Mouse (Mus musculus): ENCODE results near the gene Hs1bp3. TPM values are rescaled to one million over a fixed set of nuclear protein-coding genes. Genes with fewer than 3 reads are reported as not detected.
A peak's percentile ranks its signal among the peaks of the same experiment; 100 is the strongest.

The Hs1bp3 gene
- polyA plus RNA-seq, 1 experiment from 2014 or later, result 9.6 TPM

DNA sequence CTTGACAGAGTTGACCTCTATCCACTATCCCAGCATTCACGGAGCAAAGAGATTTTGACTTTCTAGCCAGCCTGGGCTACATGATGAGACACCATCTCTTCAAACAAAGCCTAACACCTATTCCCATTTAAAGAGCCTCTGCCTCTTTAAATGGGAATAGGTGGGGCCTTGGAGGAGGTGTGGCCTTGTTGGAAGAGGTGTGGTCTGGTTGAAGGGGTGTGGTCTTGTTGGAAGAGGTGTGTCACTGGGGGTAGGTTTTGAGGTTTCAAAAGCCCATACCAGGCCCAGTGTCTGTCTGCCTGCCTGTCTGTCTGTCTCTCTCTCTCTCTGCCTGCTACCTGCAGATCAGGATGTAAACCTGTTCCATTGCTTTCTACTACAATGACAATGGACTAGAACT is 6.3 kb upstream of the Hs1bp3 start:
- ATAC-seq (replicated peaks; ENCODE audit: insufficient number of reproducible peaks, low FRiP score, low TSS enrichment, low read depth), result no peak
- peaks cover 35% of the 10 kb centered on the region for H3K27me3 ChIP-seq (ENCODE audit: control insufficient read depth, insufficient read depth, low read length)

DNA sequence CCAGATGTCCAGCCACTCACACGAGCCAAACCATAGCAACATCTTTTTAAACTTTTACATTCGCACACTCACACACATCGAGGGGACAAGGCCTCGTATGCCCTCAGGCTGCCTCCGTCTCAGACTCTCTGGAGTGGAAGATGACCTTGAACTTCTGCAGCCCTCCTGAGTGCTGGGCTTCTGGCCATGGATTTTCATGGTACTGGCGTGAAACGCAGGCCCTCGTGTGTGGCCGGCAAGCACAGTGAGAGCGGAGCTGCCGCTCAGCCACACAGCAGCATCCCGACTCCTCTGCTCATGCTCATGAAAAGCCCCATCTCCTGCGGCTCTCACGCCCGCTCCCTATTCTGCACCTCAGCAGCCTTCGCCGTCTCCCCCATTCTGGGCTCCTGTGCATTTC is 2.2 kb upstream of the Hs1bp3 start:
- H3K4me3 ChIP-seq (ENCODE audit: low read depth, low read length), result no peak overlapping the region
- H3K27me3 ChIP-seq (ENCODE audit: control insufficient read depth, insufficient read depth, low read length), result peaks cover 3% of the 10 kb centered on the region; the same call in 1 of the 2 replicates
- 48% methylated on average over 17 of the region's 17 CpGs for WGBS
- no peaks in the 10 kb centered on the region for H3K36me3 ChIP-seq (replicated peaks; ENCODE audit: control insufficient read depth, insufficient read depth, low read depth, low read length)
- peaks cover 4% of the 10 kb centered on the region; the same call in 1 of the 2 replicates for H3K4me1 ChIP-seq (ENCODE audit: control insufficient read depth, insufficient read depth, low read length)
- no peak overlapping the region for H3K27ac ChIP-seq (replicated peaks; ENCODE audit: low read depth, low read length)
- no peak overlapping the region for H3K9ac ChIP-seq (replicated peaks; ENCODE audit: low read length)
- H3K4me2 ChIP-seq (ENCODE audit: low read depth, low read length), result no peak overlapping the region
- ATAC-seq (replicated peaks; ENCODE audit: insufficient number of reproducible peaks, low FRiP score, low TSS enrichment, low read depth), result no peak
- H3K9me3 ChIP-seq (replicated peaks; ENCODE audit: control insufficient read depth, low read length), result no peaks in the 10 kb centered on the region
- DNase-seq (ENCODE audit: low spot score), result no peak

More for the DNA sequence above, 6.3 kb upstream of the Hs1bp3 start:
- no peaks in the 10 kb centered on the region for H3K36me3 ChIP-seq (replicated peaks; ENCODE audit: control insufficient read depth, insufficient read depth, low read depth, low read length)
- no peak overlapping the region for H3K27ac ChIP-seq (replicated peaks; ENCODE audit: low read depth, low read length)
- H3K9ac ChIP-seq (replicated peaks; ENCODE audit: low read length), result no peak overlapping the region
- DNase-seq (ENCODE audit: low spot score), result no peak
- H3K4me2 ChIP-seq (ENCODE audit: low read depth, low read length), result no peak overlapping the region
- peaks cover 4% of the 10 kb centered on the region; the same call in 1 of the 2 replicates for H3K4me1 ChIP-seq (ENCODE audit: control insufficient read depth, insufficient read depth, low read length)
- no peaks in the 10 kb centered on the region for H3K9me3 ChIP-seq (replicated peaks; ENCODE audit: control insufficient read depth, low read length)
- no peak overlapping the region for H3K4me3 ChIP-seq (ENCODE audit: low read depth, low read length)
- 71% methylated on average over 1 of the region's 1 CpGs for WGBS

DNA sequence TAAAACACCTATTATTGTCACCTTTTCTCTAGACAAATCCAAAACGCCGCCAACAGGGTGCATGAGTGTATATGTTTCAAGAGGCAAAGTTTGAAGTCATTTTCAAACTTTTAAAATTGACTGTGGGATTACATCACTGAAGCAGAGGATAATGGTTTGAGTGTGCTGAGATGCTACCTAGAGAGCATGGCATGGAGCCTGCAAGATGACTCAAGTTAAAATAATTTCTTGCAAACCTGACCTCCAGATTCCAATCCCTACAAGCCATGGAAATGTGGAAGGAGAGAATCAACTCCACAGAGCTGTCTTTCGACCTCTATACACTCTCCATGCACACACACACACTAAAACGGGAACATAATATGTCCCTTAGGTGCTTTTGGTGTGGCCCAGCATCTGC is 966 bp upstream of the Hs1bp3 start:
- ATAC-seq (replicated peaks; ENCODE audit: insufficient number of reproducible peaks, low FRiP score, low TSS enrichment, low read depth), result no peak
- DNase-seq (ENCODE audit: low spot score), result no peak
- WGBS, result 85% methylated on average over 4 of the region's 4 CpGs
- peaks cover 4% of the 10 kb centered on the region; the same call in 1 of the 2 replicates for H3K4me1 ChIP-seq (ENCODE audit: control insufficient read depth, insufficient read depth, low read length)
- no peak overlapping the region for H3K4me2 ChIP-seq (ENCODE audit: low read depth, low read length)
- H3K9me3 ChIP-seq (replicated peaks; ENCODE audit: control insufficient read depth, low read length), result no peaks in the 10 kb centered on the region
- H3K27ac ChIP-seq (replicated peaks; ENCODE audit: low read depth, low read length), result no peak overlapping the region
- no peaks in the 10 kb centered on the region for H3K36me3 ChIP-seq (replicated peaks; ENCODE audit: control insufficient read depth, insufficient read depth, low read depth, low read length)
- H3K27me3 ChIP-seq (ENCODE audit: control insufficient read depth, insufficient read depth, low read length), result no peaks in the 10 kb centered on the region; the same call in 1 of the 2 replicates
- H3K4me3 ChIP-seq (ENCODE audit: low read depth, low read length), result no peak overlapping the region
- H3K9ac ChIP-seq (replicated peaks; ENCODE audit: low read length), result no peak overlapping the region

DNA sequence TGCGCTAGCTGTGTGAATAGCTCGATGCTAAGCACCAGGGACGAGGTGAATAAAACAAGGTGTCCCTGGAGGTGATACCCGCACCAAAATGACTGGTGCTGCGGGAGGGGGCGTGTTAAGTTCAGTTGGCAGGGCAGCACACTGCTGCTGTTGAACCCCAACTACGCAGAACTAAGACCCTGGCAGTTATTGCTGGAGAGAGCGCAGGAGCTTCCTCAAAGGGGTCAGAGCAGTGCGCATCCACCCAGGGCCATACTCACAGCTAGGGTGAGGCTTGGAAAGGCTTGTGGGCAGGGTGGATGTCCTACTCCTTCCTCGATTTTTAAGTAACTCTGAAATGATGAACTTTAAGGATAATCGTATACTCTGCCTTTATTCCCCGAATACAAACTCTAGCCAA is 541 bp downstream of the Hs1bp3 start:
- Histone ChIP-seq H3K4me3 (ENCODE audit: low read depth, low read length) (peak overlapping the region; percentile 62), H3K27me3 (ENCODE audit: control insufficient read depth, insufficient read depth, low read length) (no peaks in the 10 kb centered on the region; the same call in 1 of the 2 replicates)

DNA sequence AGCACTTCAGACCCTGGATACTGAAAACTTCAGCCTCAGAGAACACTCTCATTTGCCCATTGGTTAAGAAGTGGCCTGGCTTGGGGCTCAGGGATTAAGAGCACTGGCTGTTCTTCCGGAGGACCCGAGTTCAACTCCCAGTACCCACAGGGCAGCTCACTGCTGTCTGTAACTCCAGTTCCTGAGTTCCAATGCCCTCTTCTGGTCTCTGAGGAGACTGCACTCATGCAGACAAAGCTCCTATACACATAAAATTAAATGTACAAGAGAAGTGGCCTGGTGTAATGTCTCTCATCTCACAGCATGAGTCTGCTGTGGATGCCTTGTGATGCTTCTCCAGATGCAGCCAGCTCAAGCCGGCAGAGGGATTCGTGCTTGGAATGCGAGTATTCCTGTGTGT is 3.3 kb downstream of the Hs1bp3 start:
- DNase-seq (ENCODE audit: low spot score) (no peak), ATAC-seq (replicated peaks; ENCODE audit: insufficient number of reproducible peaks, low FRiP score, low TSS enrichment, low read depth) (no peak)
- Histone ChIP-seq H3K9me3 (replicated peaks; ENCODE audit: control insufficient read depth, low read length) (no peaks in the 10 kb centered on the region), H3K27me3 (ENCODE audit: control insufficient read depth, insufficient read depth, low read length) (no peaks in the 10 kb centered on the region), H3K27ac (replicated peaks; ENCODE audit: low read depth, low read length) (no peak overlapping the region), H3K36me3 (replicated peaks; ENCODE audit: control insufficient read depth, insufficient read depth, low read depth, low read length) (no peaks in the 10 kb centered on the region), H3K4me1 (ENCODE audit: control insufficient read depth, insufficient read depth, low read length) (no peaks in the 10 kb centered on the region), H3K4me2 (ENCODE audit: low read depth, low read length) (no peak overlapping the region), H3K9ac (replicated peaks; ENCODE audit: low read length) (no peak overlapping the region), H3K4me3 (ENCODE audit: low read depth, low read length) (no peak overlapping the region)
- 86% methylated on average over 5 of the region's 5 CpGs for WGBS

More for the DNA sequence above, 541 bp downstream of the Hs1bp3 start:
- DNase-seq (ENCODE audit: low spot score), result no peak
- no peaks in the 10 kb centered on the region for H3K36me3 ChIP-seq (replicated peaks; ENCODE audit: control insufficient read depth, insufficient read depth, low read depth, low read length)
- peak; percentile 1; the same call in 1 of the 2 replicates for ATAC-seq (replicated peaks; ENCODE audit: insufficient number of reproducible peaks, low FRiP score, low TSS enrichment, low read depth)
- peaks cover 4% of the 10 kb centered on the region; the same call in 1 of the 2 replicates for H3K4me1 ChIP-seq (ENCODE audit: control insufficient read depth, insufficient read depth, low read length)
- 21% methylated on average over 12 of the region's 12 CpGs for WGBS
- no peak overlapping the region for H3K27ac ChIP-seq (replicated peaks; ENCODE audit: low read depth, low read length)
- no peaks in the 10 kb centered on the region for H3K9me3 ChIP-seq (replicated peaks; ENCODE audit: control insufficient read depth, low read length)
- peak overlapping the region; percentile 77 for H3K4me2 ChIP-seq (ENCODE audit: low read depth, low read length)
- peak overlapping the region; percentile 73 for H3K9ac ChIP-seq (replicated peaks; ENCODE audit: low read length)

DNA sequence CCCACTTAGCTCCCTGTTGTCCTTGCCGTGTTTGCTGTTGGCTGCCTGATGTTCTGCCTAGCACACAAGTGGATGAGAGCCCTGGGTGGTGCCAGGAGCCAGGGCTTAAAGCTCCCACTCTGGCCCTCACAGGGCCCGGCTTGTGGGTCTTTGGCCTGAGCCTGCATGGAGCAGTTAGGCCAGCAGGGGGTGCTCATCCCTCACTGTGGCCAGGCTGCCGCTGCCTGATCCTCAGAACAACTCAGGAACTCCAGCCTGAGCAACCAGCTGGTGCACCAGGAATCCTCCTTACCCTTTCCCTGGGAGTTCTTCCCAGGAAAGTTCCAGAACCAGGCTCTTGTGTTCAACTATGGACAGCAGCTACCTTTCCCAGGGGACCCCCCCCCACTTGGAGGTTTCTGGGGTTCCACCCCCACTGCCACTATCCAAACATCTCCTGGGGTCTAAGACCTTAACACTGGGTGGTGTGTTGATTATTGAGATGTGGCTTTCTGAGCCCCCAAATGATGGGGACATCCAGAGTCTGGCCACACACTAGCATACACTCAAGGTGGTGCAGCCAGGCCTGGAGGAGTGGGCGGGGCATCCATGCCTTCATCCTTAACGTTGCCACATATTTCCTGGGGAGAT is 7.0 kb downstream of the Hs1bp3 start:
- no peak overlapping the region for H3K27ac ChIP-seq (replicated peaks; ENCODE audit: low read depth, low read length)
- no peaks in the 10 kb centered on the region for H3K36me3 ChIP-seq (replicated peaks; ENCODE audit: control insufficient read depth, insufficient read depth, low read depth, low read length)
- no peak overlapping the region for H3K4me3 ChIP-seq (ENCODE audit: low read depth, low read length)
- DNase-seq (ENCODE audit: low spot score) (peak; percentile 81), ATAC-seq (replicated peaks; ENCODE audit: insufficient number of reproducible peaks, low FRiP score, low TSS enrichment, low read depth) (0 out of 2 replicates have a peak, but pooled peaks have one; percentile 4)
- WGBS, result 40% methylated on average over 5 of the region's 5 CpGs
- no peak overlapping the region for H3K4me2 ChIP-seq (ENCODE audit: low read depth, low read length)
- no peaks in the 10 kb centered on the region for H3K4me1 ChIP-seq (ENCODE audit: control insufficient read depth, insufficient read depth, low read length)
- no peaks in the 10 kb centered on the region for H3K9me3 ChIP-seq (replicated peaks; ENCODE audit: control insufficient read depth, low read length)
- no peaks in the 10 kb centered on the region for H3K27me3 ChIP-seq (ENCODE audit: control insufficient read depth, insufficient read depth, low read length)
- no peak overlapping the region for H3K9ac ChIP-seq (replicated peaks; ENCODE audit: low read length)

DNA sequence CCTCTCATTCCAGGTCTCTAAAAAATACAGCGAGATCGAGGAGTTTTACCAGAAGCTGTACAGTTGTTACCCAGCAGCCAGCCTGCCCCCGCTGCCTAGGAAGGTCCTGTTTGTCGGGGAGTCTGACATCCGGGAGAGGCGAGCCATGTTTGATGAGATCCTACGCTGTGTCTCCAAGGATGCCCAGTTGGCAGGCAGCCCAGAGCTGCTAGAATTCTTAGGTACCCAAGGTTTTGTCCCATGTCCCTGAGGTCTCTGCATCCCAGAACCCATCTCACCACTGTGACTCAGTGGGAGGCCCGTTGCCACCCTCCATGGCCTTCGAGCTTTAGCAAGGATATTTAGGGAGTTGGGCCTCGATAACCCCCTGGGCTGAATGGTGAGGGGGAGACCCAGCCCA is 8.3 kb downstream of the Hs1bp3 start:
- DNase-seq (ENCODE audit: low spot score), result no peak
- Histone ChIP-seq H3K9me3 (replicated peaks; ENCODE audit: control insufficient read depth, low read length) (no peaks in the 10 kb centered on the region), H3K27ac (replicated peaks; ENCODE audit: low read depth, low read length) (no peak overlapping the region), H3K27me3 (ENCODE audit: control insufficient read depth, insufficient read depth, low read length) (no peaks in the 10 kb centered on the region), H3K4me1 (ENCODE audit: control insufficient read depth, insufficient read depth, low read length) (no peaks in the 10 kb centered on the region), H3K4me2 (ENCODE audit: low read depth, low read length) (no peak overlapping the region), H3K4me3 (ENCODE audit: low read depth, low read length) (no peak overlapping the region), H3K9ac (replicated peaks; ENCODE audit: low read length) (no peak overlapping the region), H3K36me3 (replicated peaks; ENCODE audit: control insufficient read depth, insufficient read depth, low read depth, low read length) (no peaks in the 10 kb centered on the region)
- no peak for ATAC-seq (replicated peaks; ENCODE audit: insufficient number of reproducible peaks, low FRiP score, low TSS enrichment, low read depth)
- 92% methylated on average over 10 of the region's 10 CpGs for WGBS

DNA sequence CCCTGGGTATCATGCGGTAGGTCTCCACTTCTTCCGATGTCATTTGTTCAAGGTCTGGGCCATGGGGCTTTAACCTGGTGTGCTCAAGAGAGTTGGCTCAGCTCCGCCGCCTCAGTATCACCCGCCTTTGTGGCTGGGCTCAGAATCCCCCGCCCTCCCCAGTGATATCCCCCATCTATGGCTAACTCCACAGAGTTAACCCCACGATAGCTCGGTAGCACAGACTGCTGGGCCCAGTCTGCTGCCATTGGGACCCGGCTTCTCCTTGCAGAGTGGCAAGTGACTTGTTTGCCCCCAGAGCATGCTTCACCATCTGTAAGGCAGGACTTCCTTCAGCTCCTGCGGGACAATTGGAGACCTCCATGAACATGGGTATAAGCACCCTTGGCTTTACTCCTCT is 10.9 kb downstream of the Hs1bp3 start:
- H3K4me1 ChIP-seq (ENCODE audit: control insufficient read depth, insufficient read depth, low read length), result no peaks in the 10 kb centered on the region
- H3K27me3 ChIP-seq (ENCODE audit: control insufficient read depth, insufficient read depth, low read length), result no peaks in the 10 kb centered on the region
- no peak overlapping the region for H3K9ac ChIP-seq (replicated peaks; ENCODE audit: low read length)
- 87% methylated on average over 10 of the region's 10 CpGs for WGBS
- DNase-seq (ENCODE audit: low spot score) (no peak), ATAC-seq (replicated peaks; ENCODE audit: insufficient number of reproducible peaks, low FRiP score, low TSS enrichment, low read depth) (no peak)
- H3K4me2 ChIP-seq (ENCODE audit: low read depth, low read length), result no peak overlapping the region
- H3K4me3 ChIP-seq (ENCODE audit: low read depth, low read length), result no peak overlapping the region
- H3K27ac ChIP-seq (replicated peaks; ENCODE audit: low read depth, low read length), result no peak overlapping the region
- no peaks in the 10 kb centered on the region for H3K36me3 ChIP-seq (replicated peaks; ENCODE audit: control insufficient read depth, insufficient read depth, low read depth, low read length)
- H3K9me3 ChIP-seq (replicated peaks; ENCODE audit: control insufficient read depth, low read length), result no peaks in the 10 kb centered on the region

Data from embryonic facial prominence, embryonic 11.5 days (tissue).